Mouse (Mus musculus) liver, embryonic 16.5 days (tissue): Measurements from ENCODE around the gene Lyzl4. TPM values are rescaled to one million over a fixed set of nuclear protein-coding genes. Genes with fewer than 3 reads are reported as not detected.

Experiments used
- ATAC-seq: fragments of 200-750 bp; cut with Nextera tagmentation; 2 replicates; pipeline ENCODE4 v1.8.0; 2017; ENCODE audit warnings: low read depth, mild to moderate bottlenecking, moderate number of reproducible peaks, moderate library complexity
- H3K27ac ChIP-seq: fragments of 300-500 bp; sonication (generic); 2 replicates; pipeline ENCODE4 v1.5.1; 2014; ENCODE audit warnings: mild to moderate bottlenecking, low read length
- H3K27me3 ChIP-seq: fragments of 300-500 bp; sonication (generic); 2 replicates; pipeline ENCODE4 v1.6.1; 2014; ENCODE audit warnings: low read depth, low read length, mixed read lengths; ENCODE audit not compliant: control insufficient read depth, insufficient read depth
- H3K36me3 ChIP-seq: fragments of 300-500 bp; sonication (generic); 2 replicates; pipeline ENCODE4 v1.6.1; 2014; ENCODE audit warnings: mild to moderate bottlenecking; ENCODE audit not compliant: control insufficient read depth, insufficient read depth
- H3K4me1 ChIP-seq: fragments of 300-500 bp; sonication (generic); 2 replicates; pipeline ENCODE4 v1.6.1; 2014; ENCODE audit warnings: low read depth, low read length, mixed read lengths; ENCODE audit not compliant: control insufficient read depth
- H3K4me2 ChIP-seq: fragments of 300-500 bp; sonication (generic); 2 replicates; pipeline ENCODE4 v1.6.1; 2014; ENCODE audit warnings: low read depth, low read length, mixed read lengths
- H3K4me3 ChIP-seq: fragments of 300-500 bp; sonication (generic); 2 replicates; pipeline ENCODE4 v1.5.1; 2014; ENCODE audit warnings: low read depth, mild to moderate bottlenecking, low read length
- H3K9ac ChIP-seq: fragments of 300-500 bp; sonication (generic); 2 replicates; pipeline ENCODE4 v1.6.1; 2014; ENCODE audit warnings: low read depth, low read length
- H3K9me3 ChIP-seq: fragments of 300-500 bp; sonication (generic); replicated peaks from 2 replicates; pipeline ENCODE4 v1.6.1; 2016; ENCODE audit warnings: low read length; ENCODE audit not compliant: control insufficient read depth
- WGBS: fragments of 180-500 bp; shearing (Covaris S2); extraction: QIAGEN DNeasy Blood & Tissue Kit; methylation state at CpG from one replicate; pipeline ENCODE4 v1.1.7; 2014; ENCODE audit not compliant: insufficient replicate concordance; 5-methylcytosine and 5-hydroxymethylcytosine counted together
- polyA plus RNA-seq: library from polyadenylated mRNA; unstranded; fragments of >200 nt; fragmentation: Nextera tagmentation; extraction: Ambion mirVana; gene quantifications from 2 replicates; pipeline ENCODE4 v1.2.1, GENCODE M21; 2015

The Lyzl4 gene
- polyA plus RNA-seq, 1 experiment from 2014 or later: 0.18 TPM

- Histone ChIP-seq H3K27me3 (peaks cover 9% of the 10 kb centered on the region), H3K4me1 (no peaks in the 10 kb centered on the region), H3K27ac (no peak overlapping the region), H3K9me3 (no peaks in the 10 kb centered on the region), H3K36me3 (no peaks in the 10 kb centered on the region), H3K4me3 (no peak overlapping the region), H3K9ac (no peak overlapping the region), H3K4me2 (no peak overlapping the region)
- ATAC-seq: no peak
- 60% methylated on average over 6 of the region's 6 CpGs for WGBS
Observed at GRCm38 (mm10) chr9:121663467-121663866, 21.6 kb upstream of the Lyzl4 start.

GRCm38 (mm10) chr9:121659791-121660190 is 17.9 kb upstream of the Lyzl4 start:
- no peaks in the 10 kb centered on the region for H3K36me3 ChIP-seq
- ATAC-seq: no peak
- no peak overlapping the region for H3K4me3 ChIP-seq
- H3K27ac ChIP-seq: no peak overlapping the region
- H3K9me3 ChIP-seq: no peaks in the 10 kb centered on the region
- no peak overlapping the region for H3K9ac ChIP-seq
- H3K27me3 ChIP-seq: no peaks in the 10 kb centered on the region; the same call in 1 of the 2 replicates
- WGBS: 57% methylated on average over 7 of the region's 7 CpGs
- no peaks in the 10 kb centered on the region for H3K4me1 ChIP-seq
- no peak overlapping the region for H3K4me2 ChIP-seq

GRCm38 (mm10) chr9:121658248-121658647 is 16.4 kb upstream of the Lyzl4 start:
- Histone ChIP-seq H3K4me3 (no peak overlapping the region), H3K4me2 (no peak overlapping the region), H3K27ac (no peak overlapping the region), H3K9me3 (no peaks in the 10 kb centered on the region), H3K27me3 (no peaks in the 10 kb centered on the region; the same call in 1 of the 2 replicates), H3K36me3 (no peaks in the 10 kb centered on the region), H3K9ac (no peak overlapping the region), H3K4me1 (no peaks in the 10 kb centered on the region)
- WGBS: 47% methylated on average over 7 of the region's 7 CpGs
- ATAC-seq: no peak

GRCm38 (mm10) chr9:121657143-121657542 is 15.2 kb upstream of the Lyzl4 start:
- WGBS: 45% methylated on average over 13 of the region's 13 CpGs
- Histone ChIP-seq H3K4me3 (no peak overlapping the region), H3K27ac (no peak overlapping the region), H3K9ac (no peak overlapping the region), H3K4me2 (no peak overlapping the region), H3K4me1 (no peaks in the 10 kb centered on the region), H3K36me3 (no peaks in the 10 kb centered on the region), H3K9me3 (no peaks in the 10 kb centered on the region), H3K27me3 (no peaks in the 10 kb centered on the region; the same call in 1 of the 2 replicates)
- ATAC-seq: no peak

DNA sequence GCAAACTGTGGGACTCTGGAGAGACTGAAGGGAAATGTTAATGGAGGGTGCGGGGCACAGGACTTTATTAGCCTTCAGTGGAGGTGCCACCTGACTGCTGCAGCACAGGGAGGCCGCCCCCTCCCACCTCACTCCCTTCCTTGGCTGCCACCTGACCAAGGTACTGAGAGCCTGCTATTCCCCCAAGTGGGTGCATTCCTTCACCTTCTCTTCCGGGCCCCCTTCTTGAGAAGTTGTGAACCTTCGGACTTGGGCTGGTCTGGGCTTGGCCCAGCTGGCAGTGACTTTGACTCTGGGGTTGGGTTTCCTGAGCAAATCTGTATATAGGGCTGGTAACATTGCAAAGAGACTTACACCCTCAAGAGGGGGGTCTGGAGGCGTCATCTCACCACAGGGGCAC is 14.4 kb upstream of the Lyzl4 start:
- Histone ChIP-seq H3K4me3 (no peak overlapping the region), H3K9ac (no peak overlapping the region), H3K36me3 (no peaks in the 10 kb centered on the region), H3K9me3 (no peaks in the 10 kb centered on the region), H3K27me3 (no peaks in the 10 kb centered on the region; the same call in 1 of the 2 replicates), H3K4me2 (no peak overlapping the region), H3K4me1 (no peaks in the 10 kb centered on the region), H3K27ac (no peak overlapping the region)
- WGBS: 67% methylated on average over 5 of the region's 5 CpGs
- ATAC-seq: no peak

DNA sequence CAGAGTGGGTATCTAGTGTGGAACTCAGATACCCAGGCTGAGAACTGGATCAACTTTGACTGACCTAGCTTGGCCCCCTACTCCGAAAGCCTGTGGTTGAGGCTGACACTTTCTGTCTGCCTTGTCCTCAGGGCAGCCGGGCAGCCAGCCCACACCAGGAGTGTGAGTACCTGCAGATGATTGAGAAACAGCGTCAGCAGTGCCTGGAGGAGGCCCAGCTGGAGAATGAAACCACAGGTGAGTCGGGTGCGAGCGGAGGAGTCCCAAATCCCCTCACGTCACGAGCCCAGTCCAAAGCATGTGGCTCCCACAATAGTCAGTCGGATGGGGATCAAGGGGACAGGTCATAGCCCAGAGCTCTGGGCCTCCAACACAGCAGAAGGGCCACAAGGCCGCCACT is 11.8 kb upstream of the Lyzl4 start:
- ATAC-seq: no peak
- no peaks in the 10 kb centered on the region for H3K36me3 ChIP-seq
- H3K4me3 ChIP-seq: no peak overlapping the region
- no peaks in the 10 kb centered on the region for H3K9me3 ChIP-seq
- H3K4me2 ChIP-seq: no peak overlapping the region
- H3K27ac ChIP-seq: no peak overlapping the region
- no peaks in the 10 kb centered on the region for H3K27me3 ChIP-seq
- no peak overlapping the region for H3K9ac ChIP-seq
- WGBS: 65% methylated on average over 10 of the region's 10 CpGs
- H3K4me1 ChIP-seq: no peaks in the 10 kb centered on the region

- 48% methylated on average over 7 of the region's 7 CpGs for WGBS
Observed at GRCm38 (mm10) chr9:121647026-121647425, 5.1 kb upstream of the Lyzl4 start.

GRCm38 (mm10) chr9:121644855-121645254 is 3.0 kb upstream of the Lyzl4 start:
- H3K9ac ChIP-seq: no peak overlapping the region
- 19% methylated on average over 3 of the region's 3 CpGs for WGBS
- H3K4me2 ChIP-seq: no peak overlapping the region
- H3K4me3 ChIP-seq: no peak overlapping the region
- H3K9me3 ChIP-seq: no peaks in the 10 kb centered on the region
- H3K4me1 ChIP-seq: peaks cover 10% of the 10 kb centered on the region
- no peak overlapping the region for H3K27ac ChIP-seq
- ATAC-seq: no peak
- H3K27me3 ChIP-seq: peaks cover 37% of the 10 kb centered on the region
- H3K36me3 ChIP-seq: no peaks in the 10 kb centered on the region

More at GRCm38 (mm10) chr9:121647026-121647425, 5.1 kb upstream of the Lyzl4 start:
- peaks cover 24% of the 10 kb centered on the region for H3K27me3 ChIP-seq
- H3K27ac ChIP-seq: no peak overlapping the region
- no peak overlapping the region for H3K9ac ChIP-seq
- H3K4me3 ChIP-seq: no peak overlapping the region
- H3K9me3 ChIP-seq: no peaks in the 10 kb centered on the region
- H3K36me3 ChIP-seq: no peaks in the 10 kb centered on the region
- no peak for ATAC-seq
- no peak overlapping the region for H3K4me2 ChIP-seq
- peaks cover 6% of the 10 kb centered on the region for H3K4me1 ChIP-seq

DNA sequence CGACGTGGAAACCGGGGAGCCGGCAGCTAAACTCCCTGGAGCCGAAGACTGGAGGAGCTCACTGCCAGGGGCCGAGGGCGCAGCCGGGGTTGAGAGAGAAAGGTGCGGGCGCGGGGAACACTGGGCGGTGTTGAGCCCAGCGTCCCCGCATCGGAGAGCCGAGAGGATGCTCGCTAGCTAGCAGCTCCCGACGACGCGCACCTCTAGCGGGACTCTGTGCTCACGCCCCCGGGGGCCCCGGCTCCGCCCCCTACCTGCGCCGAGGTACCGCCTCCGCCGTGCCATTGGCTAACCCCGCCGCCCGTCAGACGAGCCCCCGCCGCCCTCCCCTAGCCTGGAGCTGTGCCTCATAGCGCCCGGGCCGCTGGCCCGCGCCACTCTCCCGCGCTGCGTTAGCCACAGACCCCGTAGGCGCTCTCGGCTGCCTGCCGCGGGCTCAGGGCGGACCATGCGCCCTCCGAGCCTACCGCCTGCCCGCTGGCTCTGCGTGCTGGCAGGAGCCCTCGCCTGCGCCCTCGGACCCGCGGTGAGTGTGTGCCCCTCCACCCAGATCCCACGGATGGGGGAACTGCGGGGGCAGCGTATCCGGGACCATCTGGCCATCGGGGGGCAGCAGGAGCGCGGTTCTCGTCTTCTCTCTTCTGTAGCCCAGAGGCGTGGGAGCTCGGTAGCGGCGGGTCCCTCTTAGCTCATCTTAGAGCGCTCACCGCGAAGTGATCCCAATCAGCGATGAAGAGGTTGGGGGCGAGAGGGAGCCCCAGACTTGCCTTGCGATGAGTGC is 695 bp upstream of the Lyzl4 start, which contains the start of gene Vipr1:
TSS of gene Vipr1 (plus strand) at position 316 of the 781 bp plus-strand sequence.
- WGBS: under 1% methylated on average over 71 of the region's 79 CpGs
- peak; percentile 81 for ATAC-seq
- Histone ChIP-seq H3K4me3 (peak within 1 kb of the TSS; percentile 37), H3K36me3 (no peaks in the 10 kb centered on the region), H3K9me3 (no peaks in the 10 kb centered on the region), H3K4me1 (peaks cover 10% of the 10 kb centered on the region), H3K4me2 (peak within 1 kb of the TSS; percentile 54), H3K27me3 (peaks cover 41% of the 10 kb centered on the region), H3K27ac (no peak within 1 kb of the TSS), H3K9ac (no peak within 1 kb of the TSS; the same call in 1 of the 2 replicates)
